In the genomic region with DNA sequence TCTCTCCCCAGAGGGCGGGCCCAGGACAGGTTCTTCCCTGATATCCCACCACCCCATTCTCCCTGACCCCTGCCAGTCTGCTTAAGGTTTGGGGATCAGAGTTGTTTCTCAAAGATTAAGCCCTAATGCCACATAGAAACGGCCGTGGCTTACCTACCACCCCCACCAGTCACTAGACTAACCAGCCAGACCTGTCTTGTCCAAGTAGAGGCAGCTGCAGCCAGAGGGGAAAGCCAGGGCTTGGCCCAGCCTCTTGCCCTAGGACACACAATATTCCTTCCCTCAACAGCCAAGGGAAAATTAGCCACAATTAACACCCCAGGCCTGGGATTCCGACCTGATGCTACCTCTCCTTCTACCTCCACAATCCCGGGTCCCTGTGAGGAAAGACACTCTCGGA, we compare ENCODE assay signal across 8 mouse cellular contexts. TPM values are rescaled to one million over a fixed set of nuclear protein-coding genes. Genes with fewer than 3 reads are reported as not detected.
DNase-seq lines count a peak whose midpoint lies in the region; ATAC-seq and TF ChIP-seq lines count a peak whose summit lies in the region.

No protein-coding gene starts in this region.

- peaks cover 20% of the 10 kb centered on the region for H3K36me3 ChIP-seq in heart, embryonic 11.5 days (ENCODE audit: control insufficient read depth, insufficient read depth, low read length)
- no peaks in the 10 kb centered on the region for H3K36me3 ChIP-seq in ES-E14 (ENCODE audit: control insufficient read depth, insufficient read depth, low read length, poor library complexity, severe bottlenecking)
- H3K36me3 ChIP-seq in heart, postnatal 0 days (replicated peaks; ENCODE audit: control insufficient read depth, insufficient read depth, low read length), result peaks cover 22% of the 10 kb centered on the region
- peaks cover 26% of the 10 kb centered on the region for H3K36me3 ChIP-seq in lung, embryonic 16.5 days (ENCODE audit: control insufficient read depth, insufficient read depth, low read length)

- WGBS in heart, embryonic 11.5 days (ENCODE audit: insufficient replicate concordance), result 25% methylated on average over 6 of the region's 6 CpGs
- WGBS in heart, postnatal 0 days, result 41% methylated on average over 6 of the region's 6 CpGs
- WGBS in lung, embryonic 16.5 days, result 15% methylated on average over 6 of the region's 6 CpGs

- no peaks in the 10 kb centered on the region for H3K27me3 ChIP-seq in heart, embryonic 11.5 days (ENCODE audit: control insufficient read depth, insufficient read depth, low read length)
- H3K27me3 ChIP-seq in heart, postnatal 0 days (ENCODE audit: control insufficient read depth, insufficient read depth, low read length), result no peaks in the 10 kb centered on the region
- no peaks in the 10 kb centered on the region for H3K27me3 ChIP-seq in lung, embryonic 16.5 days (ENCODE audit: control insufficient read depth, insufficient read depth, low read depth, low read length)

- no peak for ATAC-seq in heart, embryonic 11.5 days (replicated peaks; ENCODE audit: insufficient number of reproducible peaks, low FRiP score, low TSS enrichment)
- no peak for ATAC-seq in heart, postnatal 0 days (ENCODE audit: insufficient read depth, low read depth)
- ATAC-seq in lung, embryonic 16.5 days (ENCODE audit: low read depth), result no peak

- H3K4me3 ChIP-seq in heart, embryonic 11.5 days (ENCODE audit: low read depth, low read length), result peak overlapping the region; percentile 94
- peak overlapping the region; percentile 36 to 55; a peak in 3 of 4 replicates for H3K4me3 ChIP-seq in ES-E14 (ENCODE audit: insufficient read depth in 1 of 2, low read depth in 1 of 2, low read length in 2 of 2, poor library complexity in 1 of 2, severe bottlenecking in 1 of 2)
- H3K4me3 ChIP-seq in heart, postnatal 0 days (ENCODE audit: low read depth, low read length), result 0 out of 2 replicates have a peak overlapping the region, but pooled peaks have one; percentile 99
- H3K4me3 ChIP-seq in lung, embryonic 16.5 days (ENCODE audit: low read length), result peak overlapping the region; percentile 90

- in situ Hi-C loops in ES-E14 (cut with MboI; ENCODE audit: low sequenced_read_pairs in 2 of 2, unreplicated experiment in 2 of 2), result no loop called here

- no peak for TF ChIP-seq CTCF in heart, postnatal 0 days (IDR thresholded peaks at IDR 0.05; ENCODE audit: low read depth)

- H3K27ac ChIP-seq in heart, embryonic 11.5 days (ENCODE audit: low read depth, low read length), result peak overlapping the region; percentile 98
- H3K27ac ChIP-seq in ES-E14 (ENCODE audit: insufficient read depth, low read depth, low read length, poor library complexity, severe bottlenecking), result no peak overlapping the region
- peak overlapping the region; percentile 97 for H3K27ac ChIP-seq in heart, postnatal 0 days (ENCODE audit: low read depth)
- peak overlapping the region; percentile 100 for H3K27ac ChIP-seq in lung, embryonic 16.5 days (ENCODE audit: low read length)

- H3K4me1 ChIP-seq in heart, embryonic 11.5 days (ENCODE audit: control insufficient read depth, insufficient read depth, low read length), result peaks cover 32% of the 10 kb centered on the region
- H3K4me1 ChIP-seq in ES-E14 (ENCODE audit: control insufficient read depth in 2 of 2, insufficient read depth in 2 of 2, low read length in 2 of 2, poor library complexity in 1 of 2), result peaks cover 0 to 18% of the 10 kb centered on the region in 2 experiments; a peak in 2 of 4 replicates
- H3K4me1 ChIP-seq in heart, postnatal 0 days (ENCODE audit: control insufficient read depth, insufficient read depth), result peaks cover 41% of the 10 kb centered on the region
- peaks cover 36% of the 10 kb centered on the region for H3K4me1 ChIP-seq in lung, embryonic 16.5 days (replicated peaks; ENCODE audit: control insufficient read depth, insufficient read depth, low read length)

- peak overlapping the region; percentile 91 for H3K4me2 ChIP-seq in heart, embryonic 11.5 days
- peak overlapping the region; percentile 99 for H3K4me2 ChIP-seq in heart, postnatal 0 days (ENCODE audit: low read depth, low read length)
- H3K4me2 ChIP-seq in lung, embryonic 16.5 days (ENCODE audit: low read depth, low read length), result peak overlapping the region; percentile 94

- peak overlapping the region; percentile 73 for H3K9ac ChIP-seq in heart, embryonic 11.5 days (ENCODE audit: low read depth, low read length)
- H3K9ac ChIP-seq in ES-E14 (ENCODE audit: insufficient read depth, low read depth, low read length, poor library complexity, severe bottlenecking), result peak overlapping the region; percentile 24; the same call in 1 of the 2 replicates
- peak overlapping the region; percentile 54; the same call in 1 of the 2 replicates for H3K9ac ChIP-seq in heart, postnatal 0 days (replicated peaks; ENCODE audit: low read depth, low read length)
- H3K9ac ChIP-seq in lung, embryonic 16.5 days (ENCODE audit: low read length), result peak overlapping the region; percentile 70

- no peaks in the 10 kb centered on the region for H3K9me3 ChIP-seq in heart, embryonic 11.5 days (replicated peaks; ENCODE audit: control insufficient read depth, low read length)
- H3K9me3 ChIP-seq in ES-E14 (ENCODE audit: control insufficient read depth, insufficient read depth, low read depth, low read length), result no peaks in the 10 kb centered on the region
- no peaks in the 10 kb centered on the region for H3K9me3 ChIP-seq in heart, postnatal 0 days (replicated peaks; ENCODE audit: control insufficient read depth, low read length)
- H3K9me3 ChIP-seq in lung, embryonic 16.5 days (ENCODE audit: control insufficient read depth, low read length), result no peaks in the 10 kb centered on the region

- no peak for DNase-seq in heart, postnatal 36 days
- DNase-seq in ES-E14 (ENCODE audit: low read depth, low spot score), result no peak
- no peak for DNase-seq in heart, postnatal 0 days (ENCODE audit: low spot score)
- peak; percentile 47 to 64 for DNase-seq in urinary bladder, postnatal 36 days (ENCODE audit: low spot score in 2 of 2)
- no peak for DNase-seq in layer of hippocampus, adult 18-20 months (ENCODE audit: low spot score in 2 of 2)
- no peak for DNase-seq in thymus, postnatal 25 days

- intact Hi-C loops in heart, postnatal 36 days (cut with DNase I), result loop anchor here (2.0 kb wide), 2 partner anchors 25 to 55 kb away; partner anchors contain the start of gene Rnf227

- no peak for TF ChIP-seq EP300 in heart, postnatal 0 days (IDR thresholded peaks at IDR 0.05; ENCODE audit: low read depth)

TF ChIP-seq in ES-E14, 5 proteins besides CTCF, POLR2A, EP300 and RAD21:
- TF ChIP-seq ZC3H11A (IDR thresholded peaks at IDR 0.05; ENCODE audit: borderline replicate concordance, low read depth, low read length) (no peak), HCFC1 (IDR thresholded peaks at IDR 0.05; ENCODE audit: borderline replicate concordance, insufficient read depth, low read length) (no peak), MAFK (IDR thresholded peaks at IDR 0.05; ENCODE audit: insufficient read depth, low read depth, low read length) (no peak)

RNA-seq across cellular contexts. Expression of gene Chd3, which starts 3.5 kb away (rescaled TPM):
- polyA plus RNA-seq in heart, embryonic 11.5 days (2014; fragmentation: Nextera tagmentation; extraction: Ambion mirVana), result 15.5 and 21.8 TPM in 2 replicates
- 10 to 100 TPM; 21.8 to 22.8 TPM for total RNA-seq in heart, postnatal 36 days (2021)
- total RNA-seq in ES-E14 (2012; rRNA removed), result 21.6 and 27.0 TPM in 2 replicates
- 23.6 and 23.8 TPM in 2 replicates for total RNA-seq in heart, postnatal 0 days (2014; rRNA removed; ENCODE audit: low replicate concordance)
- polyA plus RNA-seq in heart, postnatal 0 days (2015; fragmentation: Nextera tagmentation; extraction: Ambion mirVana), result 10.3 and 12.4 TPM in 2 replicates
- polyA plus RNA-seq in lung, embryonic 16.5 days (2015; fragmentation: Nextera tagmentation; extraction: Ambion mirVana), result 56.9 and 60.3 TPM in 2 replicates
- 100 to 1,000 TPM; 531 to 556 TPM for total RNA-seq in layer of hippocampus, adult 18-20 months (2021)

RNA-seq across cellular contexts. Expression of gene Rnf227, which starts 25.5 kb away (rescaled TPM):
- 7.8 and 8.6 TPM in 2 replicates for polyA plus RNA-seq in heart, embryonic 11.5 days (2014; fragmentation: Nextera tagmentation; extraction: Ambion mirVana)
- total RNA-seq in heart, postnatal 36 days (2021), result under 1 TPM; 0.27 to 0.89 TPM
- total RNA-seq in ES-E14 (2012; rRNA removed), result 1.3 and 1.8 TPM in 2 replicates
- 1.5 and 10.2 TPM in 2 replicates for total RNA-seq in heart, postnatal 0 days (2014; rRNA removed; ENCODE audit: low replicate concordance)
- polyA plus RNA-seq in heart, postnatal 0 days (2015; fragmentation: Nextera tagmentation; extraction: Ambion mirVana), result 3.4 and 4.3 TPM in 2 replicates
- 11.0 and 12.6 TPM in 2 replicates for polyA plus RNA-seq in lung, embryonic 16.5 days (2015; fragmentation: Nextera tagmentation; extraction: Ambion mirVana)
- total RNA-seq in layer of hippocampus, adult 18-20 months (2021), result 100 to 1,000 TPM; 124 to 132 TPM

RNA-seq across cellular contexts. Expression of gene Naa38, which starts 29.6 kb away (rescaled TPM):
- polyA plus RNA-seq in heart, embryonic 11.5 days (2014; fragmentation: Nextera tagmentation; extraction: Ambion mirVana), result 166 and 170 TPM in 2 replicates
- total RNA-seq in heart, postnatal 36 days (2021), result 100 to 1,000 TPM; 101 to 103 TPM
- 191 and 202 TPM in 2 replicates for total RNA-seq in ES-E14 (2012; rRNA removed)
- total RNA-seq in heart, postnatal 0 days (2014; rRNA removed; ENCODE audit: low replicate concordance), result 64.9 and 93.4 TPM in 2 replicates
- polyA plus RNA-seq in heart, postnatal 0 days (2015; fragmentation: Nextera tagmentation; extraction: Ambion mirVana), result 171 and 175 TPM in 2 replicates
- polyA plus RNA-seq in lung, embryonic 16.5 days (2015; fragmentation: Nextera tagmentation; extraction: Ambion mirVana), result 158 and 165 TPM in 2 replicates
- 100 to 1,000 TPM; 107 to 123 TPM for total RNA-seq in layer of hippocampus, adult 18-20 months (2021)

RNA-seq across cellular contexts. Expression of gene Cyb5d1, which starts 29.7 kb away (rescaled TPM):
- polyA plus RNA-seq in heart, embryonic 11.5 days (2014; fragmentation: Nextera tagmentation; extraction: Ambion mirVana), result 19.6 and 25.0 TPM in 2 replicates
- 10 to 100 TPM; 29.6 to 31.8 TPM for total RNA-seq in heart, postnatal 36 days (2021)
- total RNA-seq in ES-E14 (2012; rRNA removed), result 18.8 and 29.0 TPM in 2 replicates
- total RNA-seq in heart, postnatal 0 days (2014; rRNA removed; ENCODE audit: low replicate concordance), result 14.2 and 17.6 TPM in 2 replicates
- 16.7 and 18.6 TPM in 2 replicates for polyA plus RNA-seq in heart, postnatal 0 days (2015; fragmentation: Nextera tagmentation; extraction: Ambion mirVana)
- 32.3 and 32.6 TPM in 2 replicates for polyA plus RNA-seq in lung, embryonic 16.5 days (2015; fragmentation: Nextera tagmentation; extraction: Ambion mirVana)
- total RNA-seq in layer of hippocampus, adult 18-20 months (2021), result 10 to 100 TPM; 47.8 to 51.2 TPM

RNA-seq across cellular contexts. Expression of gene Tmem88, which starts 32.3 kb away (rescaled TPM):
- polyA plus RNA-seq in heart, embryonic 11.5 days (2014; fragmentation: Nextera tagmentation; extraction: Ambion mirVana), result 30.5 and 31.7 TPM in 2 replicates
- 10 to 100 TPM; 23.3 to 29.6 TPM for total RNA-seq in heart, postnatal 36 days (2021)
- 23.9 and 43.3 TPM in 2 replicates for total RNA-seq in ES-E14 (2012; rRNA removed)
- 32.4 and 33.0 TPM in 2 replicates for total RNA-seq in heart, postnatal 0 days (2014; rRNA removed; ENCODE audit: low replicate concordance)
- 59.7 and 62.5 TPM in 2 replicates for polyA plus RNA-seq in heart, postnatal 0 days (2015; fragmentation: Nextera tagmentation; extraction: Ambion mirVana)
- polyA plus RNA-seq in lung, embryonic 16.5 days (2015; fragmentation: Nextera tagmentation; extraction: Ambion mirVana), result 54.7 and 57.4 TPM in 2 replicates
- total RNA-seq in layer of hippocampus, adult 18-20 months (2021), result 1 to 10 TPM; 2.5 to 2.7 TPM

Comparison
In these comparisons a context has a peak if more than half of its experiments do, and no peak if none do; other contexts are left out.
1. H3K4me3 ChIP-seq: peak in every context shown above with its lines; median percentile 99 in heart, postnatal 0 days; 94 in heart, embryonic 11.5 days; 90 in lung, embryonic 16.5 days; 46 in ES-E14.
2. DNase-seq: peak in urinary bladder, postnatal 36 days (2 of 2); none in heart, postnatal 36 days (0 of 2), ES-E14 (single experiment), heart, postnatal 0 days (single experiment), layer of hippocampus, adult 18-20 months (0 of 2) and thymus, postnatal 25 days (single experiment).
3. RNA of gene Chd3, which starts 3.5 kb away (total RNA-seq): 531 to 556 TPM in layer of hippocampus, adult 18-20 months; 21.6 to 27.0 TPM in ES-E14, 23.6 to 23.8 TPM in heart, postnatal 0 days and 21.8 to 22.8 TPM in heart, postnatal 36 days; every median in the first group is over 10 times any median in the second.
4. RNA of gene Rnf227, which starts 25.5 kb away (total RNA-seq): 124 to 132 TPM in layer of hippocampus, adult 18-20 months; 1.5 to 10.2 TPM in heart, postnatal 0 days, 1.3 to 1.8 TPM in ES-E14 and 0.27 to 0.89 TPM in heart, postnatal 36 days; every median in the first group is over 10 times any median in the second.
5. Peak in every context shown above with its lines, with median percentiles within 50 percentile points of each other: H3K4me2 ChIP-seq and H3K9ac ChIP-seq.